9 mouse cellular contexts compared by ENCODE assay signal in the genomic region with DNA sequence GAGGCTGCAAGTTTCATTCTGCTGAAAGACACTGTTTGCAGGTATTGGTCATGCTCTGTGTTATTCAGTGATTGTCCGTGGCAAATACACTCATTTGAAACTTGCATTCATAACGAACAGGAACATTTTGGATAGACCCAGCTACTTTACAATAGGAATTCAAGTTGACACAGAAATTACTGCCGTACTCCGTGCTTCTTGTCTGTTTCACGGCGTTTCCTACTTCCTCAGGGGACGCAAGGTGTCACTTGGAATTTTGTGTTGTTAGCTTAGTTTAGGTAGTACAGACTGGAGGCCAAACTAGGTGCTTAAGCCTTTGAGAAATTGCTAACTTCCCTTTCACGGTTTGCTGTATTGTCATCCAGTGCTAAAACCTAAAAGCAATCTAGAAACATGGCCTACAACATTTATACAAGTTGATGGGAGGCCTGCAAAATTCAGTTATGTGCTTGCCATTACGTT. TPM values are rescaled to one million over a fixed set of nuclear protein-coding genes. Genes with fewer than 3 reads are reported as not detected.
A peak's percentile ranks its signal among the peaks of the same experiment; 100 is the strongest.
DNase-seq lines count a peak whose midpoint lies in the region; ATAC-seq and TF ChIP-seq lines count a peak whose summit lies in the region.
"Had no signal": no experiment of that assay in that cellular context is flagged by ENCODE, and none has a peak within 500 bp of the region (broad histone marks: within the 10 kb centered on the region; RNA-seq: fewer than 3 reads in every experiment).

No protein-coding gene starts in this region.

- H3K27me3 ChIP-seq in heart, adult 2 months (ENCODE audit: control insufficient read depth, insufficient read depth, low read length), result no peaks in the 10 kb centered on the region
- no peaks in the 10 kb centered on the region for H3K27me3 ChIP-seq in liver, embryonic 12.5 days (replicated peaks)

- H3K4me2 ChIP-seq in liver, embryonic 12.5 days, result peak overlapping the region; percentile 93

- H3K27ac ChIP-seq in heart, adult 2 months, result peak overlapping the region; percentile 95; the same call in 1 of the 2 replicates
- no peak overlapping the region for H3K27ac ChIP-seq in liver, embryonic 12.5 days

- DNase-seq in heart, adult 2 months, result no peak
- DNase-seq in heart, postnatal 4 days, result no peak
- DNase-seq in 416B (ENCODE audit: low read depth), result peak; percentile 47
- no peak for DNase-seq in left cerebral cortex, adult 11 months (ENCODE audit: low spot score)
- DNase-seq in urinary bladder, postnatal 14 days (ENCODE audit: low spot score), result no peak
- DNase-seq in left cerebral cortex, postnatal 14 days (ENCODE audit: low spot score in 2 of 2), result no peak

- WGBS in heart, adult 2 months, result 31% methylated on average over 9 of the region's 9 CpGs
- 31% methylated on average over 9 of the region's 9 CpGs for WGBS in liver, embryonic 12.5 days (ENCODE audit: insufficient replicate concordance)

- H3K9me3 ChIP-seq in liver, embryonic 12.5 days (replicated peaks), result no peaks in the 10 kb centered on the region

- 0 out of 2 replicates have a peak, but pooled peaks have one; percentile 12 for ATAC-seq in erythroid progenitor cell, adult 5-6 weeks (replicated peaks; ENCODE audit: low FRiP score, poor library complexity, severe bottlenecking)
- ATAC-seq in liver, embryonic 12.5 days, result no peak

- peaks cover 3% of the 10 kb centered on the region; the same call in 1 of the 2 replicates for H3K79me2 ChIP-seq in heart, adult 2 months (replicated peaks; ENCODE audit: control insufficient read depth, insufficient read depth, low read length)

- H3K9ac ChIP-seq in heart, adult 2 months (ENCODE audit: low read depth, low read length), result peak overlapping the region; percentile 93
- H3K9ac ChIP-seq in liver, embryonic 12.5 days, result peak overlapping the region; percentile 92

- TF ChIP-seq EP300 in heart, adult 2 months (IDR thresholded peaks at IDR 0.05; ENCODE audit: insufficient read depth, low read depth, low read length), result no peak

- H3K36me3 ChIP-seq in heart, adult 2 months (ENCODE audit: control insufficient read depth, insufficient read depth, low read length), result peaks cover 13% of the 10 kb centered on the region
- peaks cover 3% of the 10 kb centered on the region; the same call in 1 of the 2 replicates for H3K36me3 ChIP-seq in liver, embryonic 12.5 days

- H3K4me3 ChIP-seq in heart, adult 2 months, result peak overlapping the region; percentile 96
- peak overlapping the region; percentile 92 for H3K4me3 ChIP-seq in liver, embryonic 12.5 days

- no peak for TF ChIP-seq CTCF in heart, adult 2 months (IDR thresholded peaks at IDR 0.05)

- no peak for TF ChIP-seq POLR2A in heart, adult 2 months (IDR thresholded peaks at IDR 0.05; ENCODE audit: insufficient read depth, low read depth, low read length)

- H3K4me1 ChIP-seq in heart, adult 2 months (ENCODE audit: control insufficient read depth, insufficient read depth, low read length), result peaks cover 15% of the 10 kb centered on the region
- peaks cover 39% of the 10 kb centered on the region for H3K4me1 ChIP-seq in liver, embryonic 12.5 days

- intact Hi-C loops in heart, adult 2 months (cut with DNase I), result loop anchor here (5.0 kb wide), 1 partner anchor 117 kb away; the partner anchor contains the start of gene Ncoa1
- intact Hi-C loops in left cerebral cortex, postnatal 14 days (cut with DNase I), result loop anchor here (10.0 kb wide), 1 partner anchor 311 kb away; the partner anchor contains the start of gene Ubxn2a

RNA-seq across cellular contexts. Expression of gene Gm3625, which starts 1.2 kb away (rescaled TPM):
- not detected for total RNA-seq in heart, adult 2 months (2021)
- polyA plus RNA-seq in heart, adult 2 months (2012; rRNA removed), result not detected in 2 replicates
- not detected for total RNA-seq in heart, postnatal 4 days (2021)
- not detected in 2 replicates for total RNA-seq in erythroid progenitor cell, adult 5-6 weeks (2015; ENCODE audit: low replicate concordance)
- total RNA-seq in erythroid progenitor cell, adult 5-6 weeks (2017; ENCODE audit: low replicate concordance), result not detected in 2 replicates
- polyA plus RNA-seq in liver, embryonic 12.5 days (2016; fragmentation: Nextera tagmentation; extraction: Ambion mirVana), result not detected in 2 replicates
- total RNA-seq in left cerebral cortex, postnatal 14 days (2021), result not detected
- total RNA-seq: hematopoietic stem cell, adult 5-6 weeks had no signal

RNA-seq across cellular contexts. Expression of gene Itsn2, which starts 1.5 kb away (rescaled TPM):
- total RNA-seq in heart, adult 2 months (2021), result 10 to 100 TPM; 40.8 to 41.9 TPM
- 20.5 and 48.8 TPM in 2 replicates for polyA plus RNA-seq in heart, adult 2 months (2012; rRNA removed)
- total RNA-seq in heart, postnatal 4 days (2021), result 10 to 100 TPM; 54.0 to 54.8 TPM
- total RNA-seq in erythroid progenitor cell, adult 5-6 weeks (2015; ENCODE audit: low replicate concordance), result 49.5 and 71.7 TPM in 2 replicates
- total RNA-seq in erythroid progenitor cell, adult 5-6 weeks (2017; ENCODE audit: low replicate concordance), result 49.2 and 64.0 TPM in 2 replicates
- polyA plus RNA-seq in liver, embryonic 12.5 days (2016; fragmentation: Nextera tagmentation; extraction: Ambion mirVana), result 34.3 and 35.4 TPM in 2 replicates
- total RNA-seq in left cerebral cortex, postnatal 14 days (2021), result 10 to 100 TPM; 61.4 to 64.2 TPM
